Mouse (Mus musculus) adrenal gland, adult 18-20 months (tissue): ENCODE measurements around the gene Mpv17. TPM values are rescaled to one million over a fixed set of nuclear protein-coding genes. Genes with fewer than 3 reads are reported as not detected.

Source experiments
- DNase-seq, 2 experiments: peaks; one replicate each; pipeline ENCODE4 v3.0.0; 2021 to 2022; ENCODE audit warnings: low spot score in 2 of 2
- total RNA-seq, 2 experiments: library from RNA; stranded (reverse); gene quantifications; 1 replicate in 1 of 2; 2 replicates in 1 of 2; pipeline ENCODE4 v1.2.3; 2021

Gene Mpv17
- total RNA-seq, 2 experiments from 2014 or later: 59.1 to 61.5 TPM

GRCm38 (mm10) chr5:31188223-31188840 lies 34.3 kb upstream of the Mpv17 start:
- no peak for DNase-seq

- no peak for DNase-seq
Measured at GRCm38 (mm10) chr5:31183678-31184077, 29.6 kb upstream of the Mpv17 start.

- no peak for DNase-seq
Measured at GRCm38 (mm10) chr5:31181183-31181770, 27.2 kb upstream of the Mpv17 start.

GRCm38 (mm10) chr5:31179766-31180630 lies 25.9 kb upstream of the Mpv17 start, which contains the start of the genes Gm29609 and Gtf3c2:
TSS of gene Gm29609 (minus strand) at chr5:31179911.
TSS of gene Gtf3c2 (minus strand) at chr5:31180144.
- peak; percentile 93 for DNase-seq

GRCm38 (mm10) chr5:31179301-31179765 lies 25.3 kb upstream of the Mpv17 start:
- peak in 1 of 2 experiments; percentile 17 for DNase-seq

GRCm38 (mm10) chr5:31168630-31169029 lies 14.6 kb upstream of the Mpv17 start:
- DNase-seq: no peak

- no peak for DNase-seq
Measured at GRCm38 (mm10) chr5:31164878-31165277, 10.8 kb upstream of the Mpv17 start.

GRCm38 (mm10) chr5:31162462-31162861 lies 8.4 kb upstream of the Mpv17 start:
- DNase-seq: no peak

- no peak for DNase-seq
Measured at GRCm38 (mm10) chr5:31153516-31154151, 417 bp downstream of the Mpv17 start.

GRCm38 (mm10) chr5:31151746-31152145 lies 2.3 kb downstream of the Mpv17 start:
- DNase-seq: peak in 1 of 2 experiments; percentile 12

GRCm38 (mm10) chr5:31149781-31150180 lies 4.3 kb downstream of the Mpv17 start:
- peak in 1 of 2 experiments; percentile 35 for DNase-seq

- DNase-seq: no peak
Measured at GRCm38 (mm10) chr5:31138968-31139425, 15.1 kb downstream of the Mpv17 start.

- DNase-seq: no peak
Measured at GRCm38 (mm10) chr5:31138241-31138967, 15.6 kb downstream of the Mpv17 start, which contains the start of gene Ucn. TSS of gene Ucn (minus strand) at chr5:31138829.

- DNase-seq: no peak
Measured at GRCm38 (mm10) chr5:31137658-31138057, 16.4 kb downstream of the Mpv17 start.

GRCm38 (mm10) chr5:31136730-31137424 lies 17.2 kb downstream of the Mpv17 start:
- DNase-seq: no peak

GRCm38 (mm10) chr5:31126050-31126449 lies 28.0 kb downstream of the Mpv17 start:
- DNase-seq: no peak

GRCm38 (mm10) chr5:31123481-31123880 lies 30.6 kb downstream of the Mpv17 start:
- no peak for DNase-seq

GRCm38 (mm10) chr5:31121111-31121510 lies 32.9 kb downstream of the Mpv17 start:
- DNase-seq: no peak

GRCm38 (mm10) chr5:31116912-31117311 lies 37.1 kb downstream of the Mpv17 start:
- DNase-seq: no peak

GRCm38 (mm10) chr5:31116354-31116753 lies 37.7 kb downstream of the Mpv17 start, which contains the start of gene Trim54:
TSS of gene Trim54 (plus strand) at chr5:31116712.
- no peak for DNase-seq
